Mouse (Mus musculus) ovary, adult 18-20 months (tissue): ENCODE results near the gene Ist1.

Experiments
- DNase-seq: peaks from one replicate; pipeline ENCODE4 v3.0.0; 2022; ENCODE audit warnings: low spot score, mixed read lengths

The Ist1 gene

GRCm38 (mm10) chr8:109693146-109693900 is at the start of gene Ist1:
Gene Ist1, minus strand, starts transcription at chr8:109693260.
- peak; percentile 95 for DNase-seq

- no peak for DNase-seq
Measured at GRCm38 (mm10) chr8:109738049-109738380, 45.0 kb upstream of the Ist1 start.

- DNase-seq, result peak; percentile 55
Measured at GRCm38 (mm10) chr8:109737237-109738048, 44.4 kb upstream of the Ist1 start, which contains the start of gene Atxn1l. Gene Atxn1l, minus strand, starts transcription at chr8:109737739.

GRCm38 (mm10) chr8:109736819-109737218 is 43.8 kb upstream of the Ist1 start:
- DNase-seq, result no peak

GRCm38 (mm10) chr8:109734018-109734417 is 41.0 kb upstream of the Ist1 start:
- no peak for DNase-seq

GRCm38 (mm10) chr8:109731012-109731411 is 38.0 kb upstream of the Ist1 start:
- DNase-seq, result no peak

- DNase-seq, result no peak
Measured at GRCm38 (mm10) chr8:109725106-109725505, 32.0 kb upstream of the Ist1 start.

GRCm38 (mm10) chr8:109714961-109715360 is 21.9 kb upstream of the Ist1 start:
- DNase-seq, result no peak

DNA sequence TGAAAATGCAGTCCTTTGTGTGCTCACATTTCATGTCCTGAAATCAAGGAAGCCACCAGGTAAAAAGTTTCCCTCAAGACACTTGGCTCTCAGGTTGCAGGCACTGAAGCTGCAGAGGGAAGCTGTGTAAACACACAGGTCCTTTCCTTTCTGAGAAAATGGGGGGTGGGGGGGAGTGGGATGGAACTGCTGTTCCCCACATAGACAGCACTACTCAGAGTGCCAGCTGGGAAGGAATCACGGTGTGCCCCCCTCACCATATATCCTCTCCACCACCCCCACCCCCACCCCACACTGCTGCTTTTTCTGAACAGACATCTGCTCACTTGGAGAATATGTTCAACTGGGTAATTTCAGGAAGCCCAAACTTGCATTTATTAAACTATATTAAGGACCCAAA is 19.5 kb upstream of the Ist1 start:
- no peak for DNase-seq

DNA sequence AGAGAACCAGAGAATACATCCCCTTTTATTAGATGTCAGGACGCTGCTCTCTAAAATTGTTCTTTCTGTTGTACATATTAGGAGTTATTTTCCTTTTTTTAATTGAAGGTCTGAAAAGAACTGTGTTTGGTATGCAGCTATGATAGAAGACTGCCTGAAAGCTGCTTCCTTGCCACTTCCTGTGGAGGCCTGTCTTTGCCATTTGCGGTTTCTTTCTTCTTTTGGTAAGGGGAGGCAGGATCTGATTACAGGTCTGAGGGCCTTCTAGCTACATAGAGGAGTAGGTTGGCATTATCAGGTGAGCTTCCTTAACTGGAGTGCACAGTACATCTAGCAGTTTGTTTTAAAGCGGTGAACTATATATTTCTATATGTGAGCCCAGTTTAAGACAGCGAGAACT is 14.9 kb upstream of the Ist1 start:
- no peak for DNase-seq

- DNase-seq, result peak; percentile 32
Measured at GRCm38 (mm10) chr8:109706874-109707237, 13.8 kb upstream of the Ist1 start.

DNA sequence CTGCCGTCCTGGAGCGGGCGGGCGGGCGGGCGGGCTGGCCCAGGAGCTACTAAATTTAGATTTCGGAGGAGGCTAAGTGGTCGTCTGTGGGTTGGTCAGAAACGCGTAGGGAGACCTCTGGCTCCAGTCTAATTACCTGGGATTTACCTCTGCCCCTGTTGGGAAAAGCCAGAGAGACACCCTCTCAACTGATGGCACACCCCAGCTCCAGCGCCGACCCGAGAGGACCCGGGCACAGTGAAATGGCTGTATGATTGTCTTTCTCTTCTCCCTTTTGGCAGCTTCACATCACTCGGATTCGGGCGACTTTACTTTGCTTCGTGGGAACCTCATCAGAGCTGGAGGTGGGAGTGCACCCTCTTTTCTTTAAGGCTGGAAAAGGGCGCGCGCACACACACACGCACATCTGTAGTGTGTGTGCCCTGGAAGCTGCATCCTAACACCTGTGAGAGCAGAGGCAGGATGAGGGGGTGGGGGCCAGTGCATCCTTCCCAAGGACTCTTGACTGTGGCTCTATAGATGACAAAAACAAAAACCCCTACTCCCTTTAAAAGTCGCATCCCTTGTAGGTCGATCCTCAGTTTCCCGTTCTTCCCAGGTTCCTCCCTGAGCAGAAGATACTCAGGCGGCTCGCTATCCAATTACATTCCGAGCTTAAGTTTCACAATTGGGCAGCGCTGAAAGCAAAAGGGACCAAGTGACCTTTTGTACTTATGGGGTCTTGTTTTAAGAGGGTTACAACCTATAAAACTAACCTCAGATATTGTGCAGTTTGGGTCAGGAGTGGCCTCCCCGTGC is 13.2 kb upstream of the Ist1 start:
- no peak for DNase-seq

DNA sequence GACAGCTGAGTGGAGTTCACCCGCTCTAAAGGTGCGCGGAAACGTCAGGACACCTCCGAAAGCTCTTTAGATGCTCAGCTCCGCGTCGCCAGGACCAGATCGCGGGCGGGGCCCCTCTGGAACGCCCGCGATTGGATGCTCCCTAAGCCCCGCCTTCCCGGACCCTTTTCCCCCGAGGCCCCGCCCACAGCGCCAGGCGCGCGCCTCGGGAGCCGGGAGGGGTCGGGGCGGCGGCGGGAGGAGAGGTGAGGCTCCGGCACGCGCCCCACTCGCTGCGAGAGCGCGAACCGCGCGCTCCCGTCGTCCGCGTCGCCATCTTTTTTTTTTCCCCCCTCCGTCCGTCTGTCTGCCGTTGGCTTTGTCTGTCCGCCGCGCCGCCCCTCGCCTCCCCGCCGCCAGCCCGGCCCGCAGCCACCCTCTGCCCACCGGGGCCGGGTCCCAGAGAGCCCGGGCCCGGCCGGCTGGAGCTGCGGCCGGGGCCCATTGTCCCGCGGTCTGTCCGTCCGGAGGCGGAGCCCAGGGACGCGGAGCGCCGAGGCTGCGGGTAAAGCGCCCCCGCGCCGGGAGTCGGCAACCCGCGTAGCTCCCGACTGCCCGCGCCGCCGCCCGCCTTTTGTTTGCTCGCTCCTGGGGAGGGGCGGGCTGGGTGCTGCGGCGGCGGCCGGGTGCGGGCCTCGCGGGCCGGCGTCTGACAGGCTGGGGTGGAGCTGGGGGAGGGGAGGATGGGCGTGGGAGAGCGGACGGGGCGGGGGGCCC is 12.4 kb upstream of the Ist1 start, which contains the start of gene Zfp821:
TSS of gene Zfp821 (plus strand) at position 227 of the 756 bp plus-strand sequence.
- peak; percentile 92 for DNase-seq

DNA sequence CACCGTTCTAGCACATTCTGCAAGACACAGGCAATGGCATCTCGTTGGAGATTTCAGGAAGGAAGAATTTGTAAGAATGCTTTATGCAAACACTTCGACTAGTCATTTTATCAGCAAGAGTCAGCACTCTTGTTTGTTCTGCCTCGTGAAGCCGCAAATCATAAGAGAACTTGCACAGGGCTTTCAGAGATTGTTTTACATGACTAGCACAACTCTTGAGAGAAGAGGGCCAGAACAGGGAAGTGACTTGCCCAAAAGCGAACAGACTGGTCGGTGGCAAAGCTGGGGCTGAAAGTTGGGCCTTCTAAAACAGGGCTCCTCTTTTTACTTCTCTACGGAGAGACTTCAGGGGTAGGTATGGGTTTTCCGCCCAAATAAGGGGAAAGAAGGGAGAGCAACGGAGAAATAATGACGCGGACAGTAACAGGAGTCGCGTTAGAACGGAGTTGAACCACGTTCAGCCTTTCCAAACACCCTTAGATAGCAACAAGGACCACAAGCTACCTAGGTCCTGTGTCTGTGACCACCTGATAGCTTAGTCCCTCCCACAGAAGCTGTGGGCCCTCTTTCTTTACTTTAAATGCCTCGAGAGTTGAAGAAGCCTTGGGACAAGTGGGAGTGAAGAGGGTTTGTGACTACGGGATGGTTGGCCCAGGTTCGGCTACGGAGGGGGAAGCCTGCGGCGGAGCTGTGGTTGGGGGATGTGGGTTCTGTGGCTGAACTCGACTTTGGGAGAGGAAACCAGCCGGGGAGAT is 11.7 kb upstream of the Ist1 start:
- DNase-seq, result no peak

DNA sequence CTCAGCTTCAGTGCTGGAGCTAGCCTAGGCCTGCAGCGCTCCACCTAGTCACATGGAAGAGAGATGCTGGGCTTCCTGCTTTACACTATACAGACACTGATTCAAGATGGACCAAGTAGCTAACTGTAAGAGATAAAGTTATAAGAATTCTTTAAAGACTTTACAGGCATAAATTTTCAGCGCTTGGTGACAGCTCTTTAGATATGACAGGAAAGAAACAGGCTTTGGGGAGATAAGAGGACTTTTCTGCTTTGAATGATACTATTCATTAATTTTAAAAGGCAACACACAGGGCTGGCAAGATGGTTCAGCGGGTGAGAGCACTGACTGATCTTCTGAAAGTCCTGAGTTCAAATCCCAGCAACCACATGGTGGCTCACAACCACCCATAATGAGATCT is 5.4 kb upstream of the Ist1 start:
- DNase-seq, result no peak

DNA sequence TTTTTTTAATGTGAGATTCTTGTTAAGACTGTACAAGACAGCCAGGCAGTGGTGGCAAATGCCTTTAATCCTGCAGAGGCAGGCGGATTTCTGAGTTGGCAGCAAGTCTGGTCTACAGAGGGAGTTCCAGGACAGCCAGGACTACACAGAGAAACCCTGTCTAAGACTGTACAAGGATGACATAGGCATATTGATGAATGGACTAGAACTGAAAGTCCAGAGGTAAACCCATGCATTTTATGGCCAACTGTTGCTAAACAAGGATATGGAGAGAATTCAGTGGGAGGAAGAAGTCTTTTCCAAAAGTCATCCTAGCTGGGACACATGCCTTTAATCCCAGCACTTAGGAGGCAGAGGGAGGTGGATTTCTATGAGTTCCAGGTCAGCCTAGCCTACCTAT is 4.7 kb upstream of the Ist1 start:
- no peak for DNase-seq

GRCm38 (mm10) chr8:109694154-109694553 is 1.1 kb upstream of the Ist1 start:
- no peak for DNase-seq

GRCm38 (mm10) chr8:109692443-109693145 is 466 bp downstream of the Ist1 start:
- DNase-seq, result peak; percentile 17

DNA sequence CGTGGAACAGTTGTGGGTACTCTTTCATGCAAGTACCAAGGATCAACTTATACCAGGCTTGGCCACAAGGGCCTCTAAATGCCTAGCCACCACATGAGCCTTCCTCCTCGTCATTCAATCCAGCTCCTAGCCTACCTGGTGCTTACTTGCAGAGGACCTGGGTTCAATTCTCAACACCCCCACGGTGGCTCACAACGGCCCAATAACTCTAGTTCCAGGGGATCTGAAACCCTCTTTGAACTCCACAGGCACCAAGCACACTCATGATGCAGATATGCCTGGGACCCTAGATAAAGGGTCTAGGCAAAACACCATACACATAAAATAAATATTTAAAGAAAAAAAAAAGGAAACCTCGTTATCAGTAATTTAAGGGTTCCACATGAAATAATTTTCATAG is 1.3 kb downstream of the Ist1 start:
- no peak for DNase-seq

GRCm38 (mm10) chr8:109687248-109687647 is 5.8 kb downstream of the Ist1 start:
- DNase-seq, result no peak
